Mouse (Mus musculus): ENCODE measurements around the gene Cdk5rap2. TPM values are rescaled to one million over a fixed set of nuclear protein-coding genes. Genes with fewer than 3 reads are reported as not detected.

Cdk5rap2 gene
- polyA plus RNA-seq, 1 experiment from 2014 or later, result 10.6 TPM

- Histone ChIP-seq H3K4me3 (no peak overlapping the region), H3K9me3 (no peaks in the 10 kb centered on the region), H3K4me2 (no peak overlapping the region), H3K27me3 (no peaks in the 10 kb centered on the region), H3K27ac (replicated peaks) (no peak overlapping the region), H3K36me3 (peaks cover 8% of the 10 kb centered on the region; the same call in 1 of the 2 replicates), H3K9ac (no peak overlapping the region), H3K4me1 (replicated peaks) (peaks cover 16% of the 10 kb centered on the region)
- WGBS, result 74% methylated on average over 4 of the region's 4 CpGs
- ATAC-seq (ENCODE audit: low read depth), result no peak
These were observed 75.2 kb downstream of the Cdk5rap2 start for GRCm38 (mm10) chr4:70334995-70335394.

GRCm38 (mm10) chr4:70332981-70333380 lies 77.3 kb downstream of the Cdk5rap2 start:
- H3K9me3 ChIP-seq, result no peaks in the 10 kb centered on the region
- H3K9ac ChIP-seq, result no peak overlapping the region
- no peak overlapping the region for H3K4me2 ChIP-seq
- H3K27ac ChIP-seq (replicated peaks), result no peak overlapping the region
- peaks cover 16% of the 10 kb centered on the region for H3K4me1 ChIP-seq (replicated peaks)
- H3K27me3 ChIP-seq, result no peaks in the 10 kb centered on the region
- peaks cover 8% of the 10 kb centered on the region; the same call in 1 of the 2 replicates for H3K36me3 ChIP-seq
- 87% methylated on average over 6 of the region's 6 CpGs for WGBS
- no peak for ATAC-seq (ENCODE audit: low read depth)
- no peak overlapping the region for H3K4me3 ChIP-seq

GRCm38 (mm10) chr4:70332576-70332975 lies 77.7 kb downstream of the Cdk5rap2 start:
- Histone ChIP-seq H3K4me3 (no peak overlapping the region), H3K27ac (replicated peaks) (no peak overlapping the region), H3K36me3 (peaks cover 8% of the 10 kb centered on the region; the same call in 1 of the 2 replicates), H3K9ac (no peak overlapping the region), H3K4me1 (replicated peaks) (peaks cover 16% of the 10 kb centered on the region), H3K4me2 (no peak overlapping the region), H3K9me3 (no peaks in the 10 kb centered on the region), H3K27me3 (no peaks in the 10 kb centered on the region)
- no peak for ATAC-seq (ENCODE audit: low read depth)
- 58% methylated on average over 7 of the region's 7 CpGs for WGBS

GRCm38 (mm10) chr4:70331181-70331580 lies 79.1 kb downstream of the Cdk5rap2 start:
- no peak overlapping the region for H3K9ac ChIP-seq
- peaks cover 16% of the 10 kb centered on the region for H3K4me1 ChIP-seq (replicated peaks)
- H3K36me3 ChIP-seq, result no peaks in the 10 kb centered on the region
- no peak overlapping the region for H3K4me3 ChIP-seq
- H3K9me3 ChIP-seq, result no peaks in the 10 kb centered on the region
- H3K27me3 ChIP-seq, result no peaks in the 10 kb centered on the region
- no peak overlapping the region for H3K27ac ChIP-seq (replicated peaks)
- ATAC-seq (ENCODE audit: low read depth), result no peak
- 91% methylated on average over 6 of the region's 6 CpGs for WGBS
- H3K4me2 ChIP-seq, result no peak overlapping the region

GRCm38 (mm10) chr4:70328033-70328432 lies 82.2 kb downstream of the Cdk5rap2 start:
- Histone ChIP-seq H3K27ac (replicated peaks) (no peak overlapping the region), H3K4me3 (no peak overlapping the region), H3K9ac (no peak overlapping the region), H3K27me3 (no peaks in the 10 kb centered on the region), H3K4me2 (no peak overlapping the region), H3K36me3 (no peaks in the 10 kb centered on the region), H3K4me1 (replicated peaks) (0 out of 2 replicates have a peak, but pooled peaks cover 3% of the 10 kb centered on the region), H3K9me3 (no peaks in the 10 kb centered on the region)
- ATAC-seq (ENCODE audit: low read depth), result no peak
- WGBS, result 87% methylated on average over 9 of the region's 9 CpGs

- no peak overlapping the region for H3K4me2 ChIP-seq
- no peak overlapping the region for H3K4me3 ChIP-seq
- no peaks in the 10 kb centered on the region for H3K27me3 ChIP-seq
- H3K27ac ChIP-seq (replicated peaks), result no peak overlapping the region
- 38% methylated on average over 1 of the region's 1 CpGs for WGBS
- H3K9me3 ChIP-seq, result no peaks in the 10 kb centered on the region
- no peaks in the 10 kb centered on the region for H3K4me1 ChIP-seq (replicated peaks)
- no peak for ATAC-seq (ENCODE audit: low read depth)
- no peaks in the 10 kb centered on the region for H3K36me3 ChIP-seq
- H3K9ac ChIP-seq, result no peak overlapping the region
These were observed 82.8 kb downstream of the Cdk5rap2 start for GRCm38 (mm10) chr4:70327436-70327835.

- no peak; the same call in 1 of the 2 replicates for ATAC-seq (ENCODE audit: low read depth)
- H3K36me3 ChIP-seq, result peaks cover 8% of the 10 kb centered on the region; the same call in 1 of the 2 replicates
- no peaks in the 10 kb centered on the region for H3K27me3 ChIP-seq
- 74% methylated on average over 1 of the region's 1 CpGs for WGBS
- H3K4me2 ChIP-seq, result no peak overlapping the region
- H3K27ac ChIP-seq (replicated peaks), result no peak overlapping the region
- no peaks in the 10 kb centered on the region for H3K4me1 ChIP-seq (replicated peaks)
- H3K9me3 ChIP-seq, result no peaks in the 10 kb centered on the region
- H3K4me3 ChIP-seq, result no peak overlapping the region
- H3K9ac ChIP-seq, result no peak overlapping the region
These were observed 88.7 kb downstream of the Cdk5rap2 start for GRCm38 (mm10) chr4:70321586-70321985.

GRCm38 (mm10) chr4:70312170-70312569 lies 98.1 kb downstream of the Cdk5rap2 start:
- H3K4me2 ChIP-seq, result no peak overlapping the region
- H3K4me3 ChIP-seq, result no peak overlapping the region
- H3K9ac ChIP-seq, result no peak overlapping the region
- ATAC-seq (ENCODE audit: low read depth), result no peak
- WGBS, result 90% methylated on average over 4 of the region's 4 CpGs
- H3K27me3 ChIP-seq, result no peaks in the 10 kb centered on the region
- H3K36me3 ChIP-seq, result peaks cover 34% of the 10 kb centered on the region
- H3K9me3 ChIP-seq, result no peaks in the 10 kb centered on the region
- peaks cover 15% of the 10 kb centered on the region for H3K4me1 ChIP-seq (replicated peaks)
- no peak overlapping the region for H3K27ac ChIP-seq (replicated peaks)

- ATAC-seq (ENCODE audit: low read depth), result peak; percentile 80
These were observed 98.7 kb downstream of the Cdk5rap2 start for GRCm38 (mm10) chr4:70311530-70311929.

GRCm38 (mm10) chr4:70307230-70307629 lies 103.0 kb downstream of the Cdk5rap2 start:
- Histone ChIP-seq H3K4me2 (no peak overlapping the region), H3K9ac (no peak overlapping the region), H3K4me1 (replicated peaks) (peaks cover 15% of the 10 kb centered on the region), H3K27me3 (no peaks in the 10 kb centered on the region), H3K36me3 (0 out of 2 replicates have a peak, but pooled peaks cover under 1% of the 10 kb centered on the region), H3K9me3 (no peaks in the 10 kb centered on the region), H3K27ac (replicated peaks) (no peak overlapping the region), H3K4me3 (no peak overlapping the region)
- 71% methylated on average over 4 of the region's 4 CpGs for WGBS
- ATAC-seq (ENCODE audit: low read depth), result peak; percentile 41; the same call in 1 of the 2 replicates

More at GRCm38 (mm10) chr4:70311530-70311929, 98.7 kb downstream of the Cdk5rap2 start:
- Histone ChIP-seq H3K9me3 (no peaks in the 10 kb centered on the region), H3K27ac (replicated peaks) (peak overlapping the region; percentile 34), H3K4me1 (replicated peaks) (peaks cover 15% of the 10 kb centered on the region), H3K4me3 (no peak overlapping the region), H3K36me3 (peaks cover 27% of the 10 kb centered on the region), H3K4me2 (no peak overlapping the region), H3K9ac (no peak overlapping the region), H3K27me3 (no peaks in the 10 kb centered on the region)
- 47% methylated on average over 5 of the region's 5 CpGs for WGBS

GRCm38 (mm10) chr4:70303870-70304269 lies 106.4 kb downstream of the Cdk5rap2 start:
- H3K4me3 ChIP-seq, result no peak overlapping the region
- H3K9ac ChIP-seq, result no peak overlapping the region
- H3K27me3 ChIP-seq, result no peaks in the 10 kb centered on the region
- no peak for ATAC-seq (ENCODE audit: low read depth)
- peaks cover 4% of the 10 kb centered on the region; the same call in 1 of the 2 replicates for H3K4me1 ChIP-seq (replicated peaks)
- no peak overlapping the region for H3K27ac ChIP-seq (replicated peaks)
- WGBS, result 84% methylated on average over 4 of the region's 4 CpGs
- no peaks in the 10 kb centered on the region for H3K9me3 ChIP-seq
- peaks cover 29% of the 10 kb centered on the region for H3K36me3 ChIP-seq
- H3K4me2 ChIP-seq, result no peak overlapping the region

- H3K9me3 ChIP-seq, result no peaks in the 10 kb centered on the region
- no peak for ATAC-seq (ENCODE audit: low read depth)
- H3K36me3 ChIP-seq, result peaks cover 47% of the 10 kb centered on the region
- H3K9ac ChIP-seq, result no peak overlapping the region
- H3K27ac ChIP-seq (replicated peaks), result no peak overlapping the region
- peaks cover 11% of the 10 kb centered on the region for H3K4me1 ChIP-seq (replicated peaks)
- 83% methylated on average over 9 of the region's 9 CpGs for WGBS
- no peak overlapping the region for H3K4me3 ChIP-seq
- no peaks in the 10 kb centered on the region for H3K27me3 ChIP-seq
- H3K4me2 ChIP-seq, result no peak overlapping the region
These were observed 109.1 kb downstream of the Cdk5rap2 start for GRCm38 (mm10) chr4:70301187-70301586.

- Histone ChIP-seq H3K36me3 (peaks cover 21% of the 10 kb centered on the region), H3K9me3 (no peaks in the 10 kb centered on the region), H3K4me1 (replicated peaks) (no peaks in the 10 kb centered on the region), H3K27ac (replicated peaks) (no peak overlapping the region), H3K4me2 (no peak overlapping the region), H3K9ac (no peak overlapping the region), H3K4me3 (no peak overlapping the region), H3K27me3 (no peaks in the 10 kb centered on the region)
- no peak for ATAC-seq (ENCODE audit: low read depth)
- 79% methylated on average over 6 of the region's 6 CpGs for WGBS
These were observed 120.9 kb downstream of the Cdk5rap2 start for GRCm38 (mm10) chr4:70289361-70289760.
